Mouse (Mus musculus) stomach, embryonic 14.5 days (tissue): Measurements from ENCODE around the gene Fgfr1op2. TPM values are rescaled to one million over a fixed set of nuclear protein-coding genes. Genes with fewer than 3 reads are reported as not detected.
"Not testable (repeated sequence)": the region's sequence is repeated elsewhere in the genome, so short reads cannot be mapped to it uniquely, and the experiment has no call there.

ENCODE experiments used
- ATAC-seq: fragments of 200-750 bp; cut with Nextera tagmentation; 2 replicates; pipeline ENCODE4 v1.8.0; 2017; ENCODE audit warnings: low read depth, moderate TSS enrichment; ENCODE audit not compliant: insufficient number of reproducible peaks, insufficient read depth, low FRiP score
- H3K27ac ChIP-seq: fragments of 300-500 bp; sonication (generic); 2 replicates; pipeline ENCODE4 v1.5.1; 2014; ENCODE audit warnings: mild to moderate bottlenecking, low read length, moderate library complexity, mixed read lengths
- H3K27me3 ChIP-seq: fragments of 300-500 bp; sonication (generic); 2 replicates; pipeline ENCODE4 v1.6.1; 2014; ENCODE audit warnings: low read length, control low read depth, mixed read lengths; ENCODE audit not compliant: control insufficient read depth, insufficient read depth
- H3K36me3 ChIP-seq: fragments of 300-500 bp; sonication (generic); 2 replicates; pipeline ENCODE4 v1.6.1; 2014; ENCODE audit warnings: mild to moderate bottlenecking, control low read depth, low read length, moderate library complexity, mixed read lengths; ENCODE audit not compliant: control insufficient read depth, insufficient read depth
- H3K4me1 ChIP-seq: fragments of 300-500 bp; sonication (generic); 2 replicates; pipeline ENCODE4 v1.6.1; 2014; ENCODE audit warnings: low read length, control low read depth, mixed read lengths; ENCODE audit not compliant: control insufficient read depth, insufficient read depth
- H3K4me2 ChIP-seq: fragments of 300-500 bp; sonication (generic); replicated peaks from 2 replicates; pipeline ENCODE4 v1.6.1; 2014; ENCODE audit warnings: low read depth, low read length, control low read depth
- H3K4me3 ChIP-seq: fragments of 300-500 bp; sonication (generic); 2 replicates; pipeline ENCODE4 v1.5.1; 2014; ENCODE audit warnings: low read depth, low read length, control low read depth
- H3K9ac ChIP-seq: fragments of 300-500 bp; sonication (generic); replicated peaks from 2 replicates; pipeline ENCODE4 v1.6.1; 2014; ENCODE audit warnings: low read depth, mild to moderate bottlenecking, control low read depth, low read length, moderate library complexity, mixed read lengths
- H3K9me3 ChIP-seq: fragments of 300-500 bp; sonication (generic); 2 replicates; pipeline ENCODE4 v1.6.1; 2016; ENCODE audit warnings: low read depth, low read length, control low read depth; ENCODE audit not compliant: control insufficient read depth
- WGBS: fragments of 180-500 bp; shearing (Covaris S2); extraction: QIAGEN DNeasy Blood & Tissue Kit; methylation state at CpG from one replicate; pipeline ENCODE4 v1.1.7; 2014; 5-methylcytosine and 5-hydroxymethylcytosine counted together
- polyA plus RNA-seq: library from polyadenylated mRNA; unstranded; fragments of >200 nt; fragmentation: Nextera tagmentation; extraction: Ambion mirVana; gene quantifications from 2 replicates; pipeline ENCODE4 v1.2.1, GENCODE M21; 2014

Fgfr1op2 gene
- polyA plus RNA-seq, 1 experiment from 2014 or later, result 105 TPM

DNA sequence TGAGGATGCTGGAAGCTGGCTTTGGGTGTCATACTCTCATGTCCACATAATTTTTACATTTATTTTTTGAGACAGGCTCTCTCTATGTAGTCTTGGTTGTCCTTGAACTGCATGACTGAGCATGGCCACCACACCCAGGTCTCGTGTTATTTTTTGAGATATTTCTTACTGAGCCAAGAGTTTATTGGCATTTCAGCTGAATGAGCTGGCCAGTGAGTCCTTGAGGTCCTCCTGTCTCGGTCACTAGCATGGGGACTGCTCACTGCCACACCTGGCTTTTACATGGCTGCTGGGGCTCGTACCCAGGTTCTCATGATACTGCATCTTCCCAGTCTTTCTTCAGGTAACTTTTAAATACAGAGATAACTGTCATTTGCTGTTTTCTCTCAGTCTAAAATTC, 36.6 kb upstream of the Fgfr1op2 start:
- H3K27me3 ChIP-seq, result no peaks in the 10 kb centered on the region
- no peaks in the 10 kb centered on the region for H3K36me3 ChIP-seq
- H3K4me3 ChIP-seq, result no peak overlapping the region
- no peak for ATAC-seq
- H3K27ac ChIP-seq, result no peak overlapping the region
- H3K9me3 ChIP-seq, result no peaks in the 10 kb centered on the region
- no peak overlapping the region for H3K4me2 ChIP-seq
- 85% methylated on average over 3 of the region's 3 CpGs for WGBS
- H3K4me1 ChIP-seq, result 0 out of 2 replicates have a peak, but pooled peaks cover 5% of the 10 kb centered on the region
- H3K9ac ChIP-seq, result no peak overlapping the region

DNA sequence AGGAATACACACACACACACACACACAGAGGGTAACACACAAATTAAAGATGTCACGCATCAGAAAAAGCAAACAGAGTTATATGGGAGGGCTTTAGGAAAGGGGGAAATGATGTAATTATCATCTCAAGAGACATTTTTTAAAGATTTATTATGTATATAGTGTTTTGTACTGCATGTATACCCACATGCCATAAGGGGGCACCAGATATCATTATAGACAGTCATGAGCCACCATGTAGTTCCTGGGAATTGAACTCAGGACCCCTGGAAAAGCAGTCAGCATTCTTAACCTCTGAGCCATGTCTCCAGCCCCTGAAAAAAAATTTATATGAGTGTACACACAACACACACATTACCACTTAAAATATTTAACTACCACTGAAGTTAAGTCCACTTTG, 32.4 kb upstream of the Fgfr1op2 start:
- H3K27ac ChIP-seq, result no peak overlapping the region
- no peak overlapping the region for H3K4me3 ChIP-seq
- no peak for ATAC-seq
- H3K36me3 ChIP-seq, result peaks cover 10% of the 10 kb centered on the region; the same call in 1 of the 2 replicates
- WGBS, result 92% methylated on average over 1 of the region's 1 CpGs
- H3K27me3 ChIP-seq, result no peaks in the 10 kb centered on the region
- H3K4me1 ChIP-seq, result no peaks in the 10 kb centered on the region
- no peaks in the 10 kb centered on the region for H3K9me3 ChIP-seq
- H3K4me2 ChIP-seq, result no peak overlapping the region
- H3K9ac ChIP-seq, result no peak overlapping the region

DNA sequence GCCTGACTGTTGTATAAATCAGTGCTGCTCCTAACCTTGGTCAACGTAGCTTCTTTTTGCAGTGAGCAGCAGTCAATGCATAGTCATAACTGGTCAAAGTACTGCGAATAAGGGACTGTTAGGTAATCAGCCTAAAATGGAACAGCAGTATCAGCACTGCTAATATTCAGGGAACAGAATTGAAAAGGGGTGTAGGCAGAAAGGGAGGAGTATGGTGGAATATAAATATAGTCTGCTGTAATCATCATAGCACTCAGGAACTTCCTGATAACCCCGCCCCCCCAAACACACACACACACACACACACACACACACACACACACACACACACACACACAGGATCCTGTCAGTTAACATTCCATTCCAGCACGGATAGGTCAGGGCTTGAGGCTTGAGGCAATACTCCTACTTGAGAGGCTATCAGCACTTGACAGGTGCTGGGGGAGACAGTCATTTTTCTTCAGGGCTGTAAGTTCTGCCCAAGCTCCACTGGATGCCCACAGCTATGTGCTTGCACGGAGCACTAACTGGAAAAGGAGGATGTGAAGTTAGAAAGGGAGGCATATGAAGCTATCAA, 31.6 kb upstream of the Fgfr1op2 start:
- Histone ChIP-seq H3K9ac (no peak overlapping the region), H3K27me3 (no peaks in the 10 kb centered on the region), H3K4me1 (no peaks in the 10 kb centered on the region), H3K9me3 (no peaks in the 10 kb centered on the region), H3K27ac (no peak overlapping the region), H3K4me3 (no peak overlapping the region), H3K36me3 (peaks cover 15% of the 10 kb centered on the region), H3K4me2 (no peak overlapping the region)
- 75% methylated on average over 5 of the region's 5 CpGs for WGBS
- ATAC-seq, result 0 out of 2 replicates have a peak, but pooled peaks have one; percentile 10

DNA sequence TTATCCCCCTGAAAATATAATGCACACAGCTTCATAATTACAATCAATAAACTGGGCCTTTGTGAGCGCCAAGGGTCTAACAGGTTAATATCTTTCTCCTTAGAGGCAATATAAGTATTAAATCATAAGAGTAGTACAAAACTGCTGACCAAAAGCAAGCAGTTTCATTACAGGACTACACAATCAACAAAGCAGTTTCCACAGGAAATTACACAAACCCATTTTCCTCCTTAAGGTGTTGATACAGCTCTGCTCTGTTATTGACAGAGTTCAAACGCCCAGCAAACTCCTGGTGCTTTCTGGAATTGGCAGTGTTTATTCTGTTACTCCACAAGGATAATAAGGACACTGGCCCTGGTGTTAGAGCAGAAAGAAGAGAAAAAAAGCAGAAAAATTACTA, 26.6 kb upstream of the Fgfr1op2 start:
- Histone ChIP-seq H3K9ac (no peak overlapping the region), H3K27me3 (no peaks in the 10 kb centered on the region), H3K27ac (no peak overlapping the region), H3K4me3 (no peak overlapping the region), H3K36me3 (peaks cover 57% of the 10 kb centered on the region), H3K4me2 (no peak overlapping the region), H3K9me3 (no peaks in the 10 kb centered on the region), H3K4me1 (no peaks in the 10 kb centered on the region)
- WGBS, result 74% methylated on average over 2 of the region's 2 CpGs
- ATAC-seq, result no peak

DNA sequence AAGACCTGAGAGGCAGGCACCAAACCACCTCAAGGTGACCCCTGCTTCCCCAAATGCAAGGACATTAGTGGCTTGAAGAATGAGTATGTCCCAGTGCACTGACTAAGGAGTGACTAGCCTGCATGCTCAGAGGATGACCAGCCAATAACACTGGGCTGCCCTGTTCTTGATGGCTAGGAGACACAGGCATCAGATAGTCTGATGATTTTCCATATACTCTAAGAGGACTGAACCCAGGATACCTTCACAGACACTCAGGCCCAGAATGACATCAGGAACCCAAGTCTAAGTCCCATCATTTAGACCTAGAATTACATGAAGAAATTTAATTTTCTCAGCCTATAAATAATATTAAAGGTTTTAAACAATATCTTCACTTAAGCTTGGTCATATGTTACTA, 25.7 kb upstream of the Fgfr1op2 start:
- no peak for ATAC-seq
- peaks cover 66% of the 10 kb centered on the region for H3K36me3 ChIP-seq

DNA sequence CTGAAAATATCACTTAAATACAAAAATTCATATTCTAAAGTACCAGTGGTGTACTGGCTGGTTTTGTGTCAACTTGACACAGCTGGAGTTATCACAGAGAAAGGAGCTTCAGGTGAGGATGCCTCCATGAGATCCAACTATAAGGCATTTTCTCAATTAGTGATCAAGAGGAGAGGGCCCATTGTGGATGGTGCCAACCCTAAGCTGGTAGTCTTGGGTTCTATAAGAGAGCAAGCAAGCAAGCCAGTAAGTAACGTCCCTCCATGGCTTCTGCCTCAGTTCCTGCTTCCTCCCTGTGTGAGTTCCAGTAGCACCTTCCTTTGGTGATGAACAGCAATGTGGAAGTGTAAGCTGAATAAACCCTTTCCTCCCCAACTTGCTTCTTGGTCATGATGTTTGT, 14.5 kb upstream of the Fgfr1op2 start:
- not testable (repeated sequence) for H3K27me3 ChIP-seq, H3K4me1 ChIP-seq, H3K27ac ChIP-seq, ATAC-seq, H3K4me3 ChIP-seq, H3K9me3 ChIP-seq, H3K4me2 ChIP-seq, H3K9ac ChIP-seq
- 78% methylated on average over 1 of the region's 1 CpGs for WGBS
- H3K36me3 ChIP-seq, result peaks cover 27% of the 10 kb centered on the region

More for the DNA sequence above, 25.7 kb upstream of the Fgfr1op2 start:
- Histone ChIP-seq H3K27ac (no peak overlapping the region), H3K4me1 (no peaks in the 10 kb centered on the region), H3K9ac (no peak overlapping the region), H3K9me3 (no peaks in the 10 kb centered on the region), H3K27me3 (no peaks in the 10 kb centered on the region), H3K4me2 (no peak overlapping the region), H3K4me3 (no peak overlapping the region)

DNA sequence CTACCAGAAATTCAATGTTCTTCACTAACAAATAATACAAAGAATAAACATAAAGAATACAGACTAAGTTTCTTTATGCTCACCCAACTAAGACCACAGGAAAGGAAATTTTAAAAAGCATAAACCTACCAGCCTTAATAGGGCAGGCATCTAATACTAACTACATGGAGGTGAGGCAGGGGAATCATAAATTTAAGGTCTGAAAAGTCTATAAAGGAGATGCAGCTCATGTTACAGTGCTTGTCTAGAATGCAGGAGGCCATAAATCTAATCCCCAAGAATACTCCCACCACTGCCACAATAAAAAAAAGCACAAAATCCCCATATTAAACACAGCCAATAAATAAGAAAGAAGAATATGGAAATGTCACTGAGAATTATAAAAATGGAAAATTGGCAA, 4.9 kb upstream of the Fgfr1op2 start:
- Histone ChIP-seq H3K27ac (no peak overlapping the region), H3K4me3 (no peak overlapping the region), H3K27me3 (no peaks in the 10 kb centered on the region), H3K4me2 (no peak overlapping the region), H3K4me1 (peaks cover 15% of the 10 kb centered on the region; the same call in 1 of the 2 replicates), H3K36me3 (peaks cover 9% of the 10 kb centered on the region), H3K9me3 (no peaks in the 10 kb centered on the region), H3K9ac (no peak overlapping the region)
- ATAC-seq, result no peak

DNA sequence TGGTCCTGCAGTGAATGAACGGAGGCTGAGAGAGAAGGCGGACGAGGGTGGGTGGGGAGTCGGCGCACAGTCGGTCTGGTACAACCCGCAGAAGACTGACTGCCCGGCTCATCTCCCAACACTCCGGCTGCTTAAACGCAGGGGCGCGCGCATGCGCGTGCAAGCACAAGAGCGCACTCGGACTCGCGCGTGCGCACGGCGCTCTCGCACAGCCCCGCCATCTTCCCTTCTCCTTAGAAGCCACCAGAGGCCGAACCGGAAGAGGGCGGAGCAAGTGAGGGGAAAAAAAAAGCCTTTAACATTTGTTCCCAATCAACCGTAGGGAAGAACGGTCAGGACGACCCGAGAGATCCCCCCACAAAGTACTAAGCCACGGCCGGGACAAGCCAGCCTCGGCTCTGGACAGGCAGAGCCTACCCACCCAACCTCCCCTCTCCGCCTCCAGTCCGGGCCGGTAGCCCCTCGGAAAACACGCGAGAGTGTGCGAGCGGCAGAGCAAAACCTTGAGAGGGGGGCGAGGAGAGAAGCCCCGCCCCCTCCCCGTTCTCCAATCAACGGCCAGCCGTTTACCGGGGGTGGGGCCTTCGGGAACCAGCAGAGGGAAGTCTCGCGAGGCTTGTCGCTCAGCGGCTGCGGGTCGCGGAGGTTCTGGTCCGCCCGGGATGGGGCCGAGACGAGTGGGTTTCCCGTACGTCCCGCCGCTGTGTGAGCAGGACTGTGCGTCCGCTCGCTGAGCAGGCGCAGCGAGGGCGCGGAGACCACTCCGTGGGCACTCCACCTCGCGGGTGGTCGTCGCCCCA, 507 bp downstream of the Fgfr1op2 start, which contains the start of gene Ints13:
Gene Ints13 (minus strand): TSS at position 526 of the 800 bp plus-strand sequence.
- H3K9ac ChIP-seq, result peak within 1 kb of the TSS; percentile 87
- WGBS, result under 1% methylated on average over 75 of the region's 77 CpGs
- peaks cover 4% of the 10 kb centered on the region; the same call in 1 of the 2 replicates for H3K36me3 ChIP-seq
- H3K9me3 ChIP-seq, result no peaks in the 10 kb centered on the region
- H3K4me3 ChIP-seq, result peak within 1 kb of the TSS; percentile 82
- H3K4me2 ChIP-seq, result peak within 1 kb of the TSS; percentile 72
- ATAC-seq, result peak; percentile 94
- H3K27me3 ChIP-seq, result no peaks in the 10 kb centered on the region
- H3K4me1 ChIP-seq, result peaks cover 20% of the 10 kb centered on the region; the same call in 1 of the 2 replicates
- H3K27ac ChIP-seq, result peak within 1 kb of the TSS; percentile 96
